Mouse (Mus musculus): ENCODE measurements around the gene Selenon. TPM values are rescaled to one million over a fixed set of nuclear protein-coding genes. Genes with fewer than 3 reads are reported as not detected.

The Selenon gene
- polyA plus RNA-seq (2015; fragmentation: Nextera tagmentation; extraction: Ambion mirVana): 9.3 and 11.1 TPM in 2 replicates

GRCm38 (mm10) chr4:134551494-134552316 is at the start of gene Selenon:
Selenon (minus strand) TSS chr4:134552166.
- Histone ChIP-seq H3K27me3 (no peaks in the 10 kb centered on the region), H3K27ac (peak within 1 kb of the TSS; percentile 81), H3K36me3 (ENCODE audit: poor library complexity, severe bottlenecking) (peaks cover 30% of the 10 kb centered on the region), H3K4me1 (peaks cover 38% of the 10 kb centered on the region), H3K9me3 (replicated peaks) (peaks cover 12% of the 10 kb centered on the region), H3K9ac (peak within 1 kb of the TSS; percentile 89), H3K4me2 (peak within 1 kb of the TSS; percentile 63), H3K4me3 (peak within 1 kb of the TSS; percentile 69)
- peak; percentile 84 for ATAC-seq
- WGBS: under 1% methylated on average over 60 of the region's 67 CpGs

GRCm38 (mm10) chr4:134601404-134601803 is 49.4 kb upstream of the Selenon start:
- no peaks in the 10 kb centered on the region; the same call in 1 of the 2 replicates for H3K27me3 ChIP-seq
- H3K4me1 ChIP-seq: peaks cover 16% of the 10 kb centered on the region
- 68% methylated on average over 8 of the region's 8 CpGs for WGBS
- ATAC-seq: no peak
- H3K4me3 ChIP-seq: no peak overlapping the region
- no peak overlapping the region for H3K4me2 ChIP-seq
- no peaks in the 10 kb centered on the region for H3K9me3 ChIP-seq (replicated peaks)
- no peak overlapping the region for H3K27ac ChIP-seq
- H3K36me3 ChIP-seq (ENCODE audit: poor library complexity, severe bottlenecking): no peaks in the 10 kb centered on the region
- H3K9ac ChIP-seq: no peak overlapping the region

- Histone ChIP-seq H3K9me3 (replicated peaks) (no peaks in the 10 kb centered on the region), H3K27me3 (no peaks in the 10 kb centered on the region; the same call in 1 of the 2 replicates), H3K4me1 (peaks cover 10% of the 10 kb centered on the region), H3K36me3 (ENCODE audit: poor library complexity, severe bottlenecking) (no peaks in the 10 kb centered on the region), H3K4me2 (no peak overlapping the region), H3K9ac (no peak overlapping the region), H3K27ac (no peak overlapping the region), H3K4me3 (no peak overlapping the region)
- WGBS: 85% methylated on average over 7 of the region's 7 CpGs
- ATAC-seq: no peak
These were observed 48.8 kb upstream of the Selenon start for GRCm38 (mm10) chr4:134600777-134601176.

GRCm38 (mm10) chr4:134600060-134600459 is 48.1 kb upstream of the Selenon start:
- Histone ChIP-seq H3K27ac (no peak overlapping the region), H3K4me3 (no peak overlapping the region), H3K27me3 (no peaks in the 10 kb centered on the region; the same call in 1 of the 2 replicates), H3K36me3 (ENCODE audit: poor library complexity, severe bottlenecking) (no peaks in the 10 kb centered on the region), H3K9ac (no peak overlapping the region), H3K4me2 (no peak overlapping the region), H3K4me1 (peaks cover 7% of the 10 kb centered on the region; the same call in 1 of the 2 replicates), H3K9me3 (replicated peaks) (no peaks in the 10 kb centered on the region)
- WGBS: 90% methylated on average over 9 of the region's 9 CpGs
- ATAC-seq: no peak

- no peak overlapping the region for H3K4me2 ChIP-seq
- H3K4me3 ChIP-seq: no peak overlapping the region
- no peak overlapping the region for H3K27ac ChIP-seq
- WGBS: 85% methylated on average over 10 of the region's 10 CpGs
- no peak overlapping the region for H3K9ac ChIP-seq
- H3K36me3 ChIP-seq (ENCODE audit: poor library complexity, severe bottlenecking): no peaks in the 10 kb centered on the region
- H3K27me3 ChIP-seq: no peaks in the 10 kb centered on the region
- no peak for ATAC-seq
- peaks cover 18% of the 10 kb centered on the region for H3K4me1 ChIP-seq
- H3K9me3 ChIP-seq (replicated peaks): no peaks in the 10 kb centered on the region
These were observed 45.1 kb upstream of the Selenon start for GRCm38 (mm10) chr4:134596816-134597692.

GRCm38 (mm10) chr4:134594731-134595439 is 42.9 kb upstream of the Selenon start:
- Histone ChIP-seq H3K9ac (no peak overlapping the region), H3K27me3 (no peaks in the 10 kb centered on the region), H3K9me3 (replicated peaks) (no peaks in the 10 kb centered on the region), H3K4me2 (no peak overlapping the region), H3K27ac (no peak overlapping the region), H3K4me3 (no peak overlapping the region), H3K36me3 (ENCODE audit: poor library complexity, severe bottlenecking) (no peaks in the 10 kb centered on the region), H3K4me1 (peaks cover 29% of the 10 kb centered on the region)
- ATAC-seq: no peak
- 89% methylated on average over 10 of the region's 10 CpGs for WGBS

GRCm38 (mm10) chr4:134592442-134592841 is 40.5 kb upstream of the Selenon start:
- ATAC-seq: no peak
- Histone ChIP-seq H3K36me3 (ENCODE audit: poor library complexity, severe bottlenecking) (no peaks in the 10 kb centered on the region), H3K27me3 (no peaks in the 10 kb centered on the region), H3K27ac (no peak overlapping the region), H3K4me1 (peaks cover 24% of the 10 kb centered on the region), H3K9me3 (replicated peaks) (no peaks in the 10 kb centered on the region), H3K4me2 (no peak overlapping the region), H3K9ac (no peak overlapping the region), H3K4me3 (no peak overlapping the region)
- WGBS: 81% methylated on average over 4 of the region's 4 CpGs

GRCm38 (mm10) chr4:134591506-134592061 is 39.6 kb upstream of the Selenon start:
- 0 out of 2 replicates have a peak overlapping the region, but pooled peaks have one; percentile 34 for H3K9ac ChIP-seq

GRCm38 (mm10) chr4:134590227-134590926 is 38.4 kb upstream of the Selenon start:
- WGBS: 82% methylated on average over 10 of the region's 10 CpGs
- Histone ChIP-seq H3K27ac (no peak overlapping the region), H3K4me2 (no peak overlapping the region), H3K4me3 (no peak overlapping the region), H3K4me1 (peaks cover 24% of the 10 kb centered on the region), H3K27me3 (no peaks in the 10 kb centered on the region), H3K9ac (no peak overlapping the region), H3K9me3 (replicated peaks) (no peaks in the 10 kb centered on the region), H3K36me3 (ENCODE audit: poor library complexity, severe bottlenecking) (no peaks in the 10 kb centered on the region)
- ATAC-seq: no peak

More at GRCm38 (mm10) chr4:134591506-134592061, 39.6 kb upstream of the Selenon start:
- WGBS: 38% methylated on average over 11 of the region's 11 CpGs
- Histone ChIP-seq H3K9me3 (replicated peaks) (no peaks in the 10 kb centered on the region), H3K4me2 (peak overlapping the region; percentile 28), H3K27me3 (no peaks in the 10 kb centered on the region), H3K36me3 (ENCODE audit: poor library complexity, severe bottlenecking) (no peaks in the 10 kb centered on the region), H3K4me3 (no peak overlapping the region), H3K27ac (peak overlapping the region; percentile 69), H3K4me1 (peaks cover 24% of the 10 kb centered on the region)
- peak; percentile 62 for ATAC-seq

GRCm38 (mm10) chr4:134589786-134590185 is 37.8 kb upstream of the Selenon start:
- Histone ChIP-seq H3K9ac (no peak overlapping the region), H3K9me3 (replicated peaks) (no peaks in the 10 kb centered on the region), H3K4me1 (peaks cover 24% of the 10 kb centered on the region), H3K4me2 (no peak overlapping the region), H3K36me3 (ENCODE audit: poor library complexity, severe bottlenecking) (no peaks in the 10 kb centered on the region), H3K27me3 (no peaks in the 10 kb centered on the region), H3K27ac (no peak overlapping the region), H3K4me3 (no peak overlapping the region)
- WGBS: 81% methylated on average over 9 of the region's 9 CpGs
- ATAC-seq: no peak

GRCm38 (mm10) chr4:134588951-134589350 is 37.0 kb upstream of the Selenon start:
- ATAC-seq: no peak
- Histone ChIP-seq H3K4me3 (no peak overlapping the region), H3K9ac (no peak overlapping the region), H3K9me3 (replicated peaks) (no peaks in the 10 kb centered on the region), H3K4me1 (peaks cover 24% of the 10 kb centered on the region), H3K36me3 (ENCODE audit: poor library complexity, severe bottlenecking) (no peaks in the 10 kb centered on the region), H3K27me3 (no peaks in the 10 kb centered on the region), H3K4me2 (no peak overlapping the region), H3K27ac (no peak overlapping the region; the same call in 1 of the 2 replicates)
- WGBS: 81% methylated on average over 5 of the region's 5 CpGs

Measured in forebrain, embryonic 13.5 days (tissue).